Mouse (Mus musculus) testis, adult 2 months (tissue): Measurements from ENCODE around the gene Ugt1a2. TPM values are rescaled to one million over a fixed set of nuclear protein-coding genes. Genes with fewer than 3 reads are reported as not detected.

Source experiments
- H3K27ac ChIP-seq: fragments of 200-500 bp; 2 replicates; pipeline ENCODE4 v1.5.1; 2012; ENCODE audit warnings: low read depth, low read length; ENCODE audit not compliant: control insufficient read depth, insufficient read depth
- H3K27me3 ChIP-seq: fragments of 200-500 bp; 2 replicates; pipeline ENCODE4 v1.6.1; 2012; ENCODE audit warnings: mild to moderate bottlenecking, low read length, moderate library complexity; ENCODE audit not compliant: control insufficient read depth, insufficient read depth
- H3K36me3 ChIP-seq: fragments of 200-500 bp; 2 replicates; pipeline ENCODE4 v1.6.1; 2012; ENCODE audit warnings: mild to moderate bottlenecking, low read length; ENCODE audit not compliant: control insufficient read depth, insufficient read depth
- H3K4me1 ChIP-seq: fragments of 200-500 bp; 2 replicates; pipeline ENCODE4 v1.6.1; 2012; ENCODE audit warnings: low read length; ENCODE audit not compliant: control insufficient read depth, insufficient read depth
- H3K4me3 ChIP-seq: fragments of 200-500 bp; 2 replicates; pipeline ENCODE4 v1.5.1; 2012; ENCODE audit warnings: low read depth, mild to moderate bottlenecking, low read length, moderate library complexity, mixed read lengths; ENCODE audit not compliant: control insufficient read depth
- CTCF ChIP-seq: fragments of 200-500 bp; IDR thresholded peaks from 2 replicates; pipeline ENCODE4 v1.5.1; 2012; ENCODE audit warnings: low read depth, mild to moderate bottlenecking, inconsistent platforms, low read length, moderate library complexity; ENCODE audit not compliant: control insufficient read depth, insufficient read depth, insufficient replicate concordance
- POLR2A ChIP-seq: fragments of 200-500 bp; IDR thresholded peaks from 2 replicates; pipeline ENCODE4 v1.6.1; 2012; ENCODE audit warnings: low read depth, mild to moderate bottlenecking, inconsistent platforms, low read length, moderate library complexity; ENCODE audit not compliant: control insufficient read depth
- polyA plus RNA-seq: library from polyadenylated mRNA; depleted of rRNA; stranded (reverse); fragments of >200 nt; gene quantifications from 2 replicates; pipeline ENCODE4 v1.2.3, GENCODE M21; 2012

Gene Ugt1a2
- polyA plus RNA-seq, 1 experiment, result 0.06 TPM

DNA sequence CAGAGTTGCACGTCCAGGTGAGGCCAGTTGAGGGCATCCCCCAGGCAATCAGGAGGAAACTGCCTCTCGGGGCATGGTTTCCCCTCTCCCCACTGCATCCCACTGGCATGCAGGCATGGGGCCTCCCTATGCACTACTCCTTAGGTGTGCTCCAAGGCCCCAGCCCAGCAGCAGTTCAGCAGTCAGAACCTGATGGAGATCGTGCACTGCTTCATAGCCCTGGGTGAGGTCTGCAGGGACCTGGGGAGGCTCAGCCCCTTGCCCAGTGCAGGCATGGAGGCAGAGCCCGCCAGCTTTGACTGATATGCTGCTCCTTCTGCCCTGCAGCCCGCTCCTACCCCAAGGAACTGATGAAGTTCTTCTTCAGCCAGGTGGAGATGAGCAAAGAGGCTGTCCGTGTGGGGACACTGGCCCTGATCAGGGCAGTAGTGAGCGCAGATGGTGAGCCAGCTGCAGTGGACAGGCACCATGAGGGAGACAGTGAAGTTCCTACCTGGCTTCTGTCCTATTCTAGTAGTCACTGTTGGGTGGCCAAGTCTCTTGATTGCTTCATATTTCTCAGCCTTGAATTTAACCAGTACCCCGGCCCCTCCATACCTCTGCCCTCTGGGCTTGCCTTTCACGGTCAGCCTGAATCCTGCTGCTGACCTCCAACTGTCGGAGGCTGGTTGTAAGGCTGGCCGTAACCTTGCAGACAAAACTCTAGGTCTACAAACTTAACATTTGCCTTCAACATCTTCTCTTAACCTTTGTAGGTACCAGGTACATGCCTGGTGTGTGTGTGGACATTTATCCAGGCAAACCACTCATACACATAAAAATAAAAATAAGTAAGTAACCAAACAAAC is 34.9 kb downstream of the Ugt1a2 start:
- Histone ChIP-seq H3K27ac (no peak overlapping the region), H3K4me1 (no peaks in the 10 kb centered on the region), H3K36me3 (no peaks in the 10 kb centered on the region), H3K27me3 (no peaks in the 10 kb centered on the region), H3K4me3 (no peak overlapping the region)
- TF ChIP-seq POLR2A, result no peak
- TF ChIP-seq CTCF, result no peak

DNA sequence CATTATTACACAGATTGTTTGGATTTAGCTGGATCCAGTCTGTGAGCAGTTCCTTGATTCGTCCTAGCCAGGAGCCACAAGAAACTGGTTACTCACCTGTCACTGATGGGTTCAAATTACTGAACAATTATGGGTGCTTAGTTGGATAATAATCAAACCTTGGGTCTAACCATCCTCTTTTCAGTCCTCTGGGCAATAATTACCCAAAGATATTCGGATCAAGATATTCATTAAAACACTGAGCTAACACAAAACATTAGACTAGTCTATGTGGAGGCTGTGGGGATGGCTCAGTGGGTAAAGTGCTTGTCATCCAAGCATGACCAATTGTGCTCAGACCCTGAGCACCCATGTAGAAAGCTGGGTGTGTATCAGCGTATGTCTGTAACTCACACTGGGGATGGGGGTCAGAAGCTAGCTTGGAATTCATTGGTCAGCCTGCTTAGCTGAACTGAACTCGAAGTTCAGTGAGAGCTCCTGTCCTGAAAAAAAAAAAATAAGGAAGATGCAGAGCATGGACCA is 35.6 kb downstream of the Ugt1a2 start:
- Histone ChIP-seq H3K36me3 (no peaks in the 10 kb centered on the region), H3K4me3 (no peak overlapping the region), H3K27me3 (no peaks in the 10 kb centered on the region), H3K27ac (no peak overlapping the region), H3K4me1 (no peaks in the 10 kb centered on the region)
- no peak for TF ChIP-seq POLR2A
- no peak for TF ChIP-seq CTCF

GRCm38 (mm10) chr1:88237311-88237710 is 36.9 kb downstream of the Ugt1a2 start:
- no peak overlapping the region for H3K27ac ChIP-seq
- no peaks in the 10 kb centered on the region for H3K36me3 ChIP-seq
- no peak overlapping the region for H3K4me3 ChIP-seq
- TF ChIP-seq CTCF (no peak), POLR2A (no peak)
- H3K27me3 ChIP-seq, result no peaks in the 10 kb centered on the region
- H3K4me1 ChIP-seq, result no peaks in the 10 kb centered on the region

- H3K27me3 ChIP-seq, result no peaks in the 10 kb centered on the region
Observed at GRCm38 (mm10) chr1:88238771-88239170, 38.4 kb downstream of the Ugt1a2 start.

DNA sequence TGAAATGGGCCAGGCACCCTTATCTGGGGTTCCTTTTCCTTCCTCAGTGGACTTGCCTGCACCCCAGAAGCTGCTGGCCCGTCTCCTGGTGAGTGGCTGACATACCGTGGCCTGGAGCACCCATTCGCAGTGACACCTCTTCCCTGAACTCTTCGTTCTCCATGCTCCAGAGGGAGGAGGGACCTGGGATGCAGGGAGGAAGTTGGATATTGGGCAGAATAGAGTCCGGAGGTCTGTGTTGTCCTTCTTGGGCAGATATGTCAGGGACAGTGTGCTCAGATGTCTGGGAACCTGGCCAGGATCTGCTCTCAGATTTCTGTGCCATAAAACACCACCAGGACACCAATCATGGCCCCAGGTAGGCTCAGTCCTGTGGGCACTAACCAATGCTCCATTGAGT is 39.7 kb downstream of the Ugt1a2 start:
- Histone ChIP-seq H3K4me1 (no peaks in the 10 kb centered on the region), H3K27ac (no peak overlapping the region), H3K4me3 (no peak overlapping the region), H3K27me3 (no peaks in the 10 kb centered on the region), H3K36me3 (no peaks in the 10 kb centered on the region)
- TF ChIP-seq CTCF (no peak), POLR2A (no peak)

More at GRCm38 (mm10) chr1:88238771-88239170, 38.4 kb downstream of the Ugt1a2 start:
- Histone ChIP-seq H3K27ac (no peak overlapping the region), H3K4me1 (no peaks in the 10 kb centered on the region), H3K4me3 (no peak overlapping the region), H3K36me3 (no peaks in the 10 kb centered on the region)
- TF ChIP-seq POLR2A (no peak), CTCF (no peak)

DNA sequence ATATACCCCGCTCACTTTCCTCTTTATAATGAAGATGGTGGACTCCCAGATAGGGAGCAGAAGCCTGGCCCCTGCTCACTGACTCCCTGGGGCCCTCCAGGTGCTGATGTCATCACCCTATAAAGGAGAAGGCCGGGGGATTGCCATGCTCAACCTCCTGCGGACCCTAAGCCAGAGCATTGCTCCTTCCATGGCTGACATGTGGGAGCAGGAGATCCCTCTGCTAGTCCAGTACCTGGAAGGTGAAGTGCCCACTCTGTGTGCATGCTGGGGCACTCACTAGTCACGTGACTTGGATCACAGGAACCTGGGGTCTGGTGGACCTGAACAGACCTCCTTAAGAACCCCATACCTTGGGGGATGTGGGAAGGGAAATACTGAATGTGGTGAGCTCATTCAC is 40.2 kb downstream of the Ugt1a2 start:
- no peak for TF ChIP-seq CTCF
- no peak for TF ChIP-seq POLR2A
- H3K4me1 ChIP-seq, result no peaks in the 10 kb centered on the region
- H3K27ac ChIP-seq, result no peak overlapping the region
- no peak overlapping the region for H3K4me3 ChIP-seq
- no peaks in the 10 kb centered on the region for H3K27me3 ChIP-seq
- no peaks in the 10 kb centered on the region for H3K36me3 ChIP-seq

GRCm38 (mm10) chr1:88243861-88244260 is 43.5 kb downstream of the Ugt1a2 start:
- H3K27ac ChIP-seq, result no peak overlapping the region
- H3K4me3 ChIP-seq, result no peak overlapping the region
- H3K4me1 ChIP-seq, result no peaks in the 10 kb centered on the region
- H3K27me3 ChIP-seq, result no peaks in the 10 kb centered on the region
- no peaks in the 10 kb centered on the region for H3K36me3 ChIP-seq
- no peak for TF ChIP-seq CTCF
- no peak for TF ChIP-seq POLR2A

GRCm38 (mm10) chr1:88245881-88246280 is 45.5 kb downstream of the Ugt1a2 start:
- TF ChIP-seq CTCF (no peak), POLR2A (no peak)
- H3K4me1 ChIP-seq, result no peaks in the 10 kb centered on the region
- no peak overlapping the region for H3K4me3 ChIP-seq
- no peak overlapping the region for H3K27ac ChIP-seq
- H3K27me3 ChIP-seq, result no peaks in the 10 kb centered on the region
- no peaks in the 10 kb centered on the region for H3K36me3 ChIP-seq
